Mouse (Mus musculus) adrenal gland, adult (tissue): ENCODE measurements around the gene Atp2b1.
A peak's percentile ranks its signal among the peaks of the same experiment; 100 is the strongest.

ENCODE experiments used
- DNase-seq, 2 experiments: peaks; one replicate each; pipeline ENCODE4 v3.0.0; 2022 to 2023; ENCODE audit warnings: low spot score in 1 of 2; ENCODE audit not compliant: inconsistent age in 2 of 2

Gene Atp2b1

GRCm38 (mm10) chr10:98916011-98916780 lies 2.0 kb downstream of the Atp2b1 start:
- DNase-seq: peak; percentile 26 to 66

GRCm38 (mm10) chr10:98916781-98917340 lies 2.7 kb downstream of the Atp2b1 start:
- DNase-seq: peak in 1 of 2 experiments; percentile 39

GRCm38 (mm10) chr10:98925081-98925480 lies 10.9 kb downstream of the Atp2b1 start:
- DNase-seq: no peak

GRCm38 (mm10) chr10:98926991-98927390 lies 12.8 kb downstream of the Atp2b1 start:
- no peak for DNase-seq

GRCm38 (mm10) chr10:98929444-98929843 lies 15.2 kb downstream of the Atp2b1 start:
- no peak for DNase-seq

- no peak for DNase-seq
Observed at GRCm38 (mm10) chr10:98930143-98930542, 15.9 kb downstream of the Atp2b1 start.

- no peak for DNase-seq
Observed at GRCm38 (mm10) chr10:98940137-98940536, 25.9 kb downstream of the Atp2b1 start.

GRCm38 (mm10) chr10:98940799-98941198 lies 26.6 kb downstream of the Atp2b1 start:
- no peak for DNase-seq

GRCm38 (mm10) chr10:98941991-98942390 lies 27.8 kb downstream of the Atp2b1 start:
- DNase-seq: no peak

- no peak for DNase-seq
Observed at GRCm38 (mm10) chr10:98942999-98943398, 28.8 kb downstream of the Atp2b1 start.

GRCm38 (mm10) chr10:98943894-98944293 lies 29.7 kb downstream of the Atp2b1 start:
- no peak for DNase-seq

- DNase-seq: no peak
Observed at GRCm38 (mm10) chr10:98946031-98946791, 32.0 kb downstream of the Atp2b1 start.

GRCm38 (mm10) chr10:98947206-98947605 lies 33.0 kb downstream of the Atp2b1 start:
- DNase-seq: no peak

- peak in 1 of 2 experiments; percentile 63 for DNase-seq
Observed at GRCm38 (mm10) chr10:98948096-98948495, 33.9 kb downstream of the Atp2b1 start.

GRCm38 (mm10) chr10:98949750-98950149 lies 35.5 kb downstream of the Atp2b1 start:
- no peak for DNase-seq

GRCm38 (mm10) chr10:98951286-98952270 lies 37.4 kb downstream of the Atp2b1 start:
- DNase-seq: no peak

GRCm38 (mm10) chr10:98954230-98954993 lies 40.2 kb downstream of the Atp2b1 start:
- DNase-seq: no peak

- no peak for DNase-seq
Observed at GRCm38 (mm10) chr10:98956124-98956523, 41.9 kb downstream of the Atp2b1 start.

- no peak for DNase-seq
Observed at GRCm38 (mm10) chr10:98958752-98959151, 44.5 kb downstream of the Atp2b1 start.

GRCm38 (mm10) chr10:98959385-98959784 lies 45.2 kb downstream of the Atp2b1 start:
- no peak for DNase-seq
